Mouse (Mus musculus): ENCODE results near the gene Gm44503. TPM values are rescaled to one million over a fixed set of nuclear protein-coding genes. Genes with fewer than 3 reads are reported as not detected.

Gm44503 gene
- total RNA-seq, 2 experiments from 2014 or later = not detected

DNA sequence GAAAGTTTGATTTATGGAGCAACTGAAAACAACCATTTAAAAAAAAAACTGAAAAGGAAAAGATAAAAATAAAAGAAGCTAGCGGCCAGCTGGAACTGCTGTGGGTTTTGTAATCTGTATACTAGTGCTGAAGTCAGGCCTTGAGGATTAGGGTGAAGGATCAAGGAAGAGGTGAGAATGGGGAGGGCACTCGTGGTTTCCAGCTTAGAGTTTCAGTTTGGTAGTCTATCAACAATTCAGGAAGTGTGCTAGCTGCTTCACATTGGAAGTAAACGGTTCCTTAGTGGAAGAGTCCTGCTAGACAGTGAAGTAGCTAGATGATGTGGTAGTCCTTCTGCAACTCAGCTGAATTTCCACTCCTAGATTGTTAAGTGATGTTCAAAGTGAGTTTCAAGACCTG is 49.7 kb downstream of the Gm44503 start:
- no peak for DNase-seq (ENCODE audit: low spot score in 2 of 2)
- no peak overlapping the region for H3K27ac ChIP-seq
- TF ChIP-seq CTCF (conservative IDR thresholded peaks at IDR 0.05) = no peak
- H3K4me3 ChIP-seq = no peak overlapping the region

DNA sequence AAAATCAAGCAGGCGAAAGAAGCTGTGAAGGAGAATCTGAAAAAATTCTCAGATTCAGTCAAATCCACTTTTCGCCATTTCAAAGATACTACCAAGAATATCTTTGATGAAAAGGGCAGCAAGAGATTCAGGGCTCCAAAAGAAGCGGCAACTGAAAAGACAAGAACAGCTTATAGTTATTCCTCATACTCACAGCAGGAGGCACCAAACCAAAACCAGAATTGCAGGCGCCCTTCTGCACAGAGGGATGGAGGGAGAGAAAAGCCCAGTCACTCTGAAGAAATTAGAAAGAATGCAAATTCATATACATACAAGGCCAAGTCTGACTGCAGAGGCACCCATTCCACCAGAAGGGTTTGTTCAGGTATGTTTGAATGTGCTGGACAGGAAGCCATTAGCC is 54.0 kb downstream of the Gm44503 start:
- Histone ChIP-seq H3K27ac (0 out of 2 replicates have a peak overlapping the region, but pooled peaks have one; percentile 39), H3K4me3 (no peak overlapping the region)
- DNase-seq (ENCODE audit: low spot score in 2 of 2) = no peak
- TF ChIP-seq CTCF (conservative IDR thresholded peaks at IDR 0.05) = peak; percentile 69

GRCm38 (mm10) chr9:73014724-73015123 is 56.1 kb downstream of the Gm44503 start:
- DNase-seq (ENCODE audit: low spot score in 2 of 2) = peak; percentile 32 to 57
- peak overlapping the region; percentile 62 for H3K27ac ChIP-seq
- no peak for TF ChIP-seq CTCF (conservative IDR thresholded peaks at IDR 0.05)
- no peak overlapping the region for H3K4me3 ChIP-seq

DNA sequence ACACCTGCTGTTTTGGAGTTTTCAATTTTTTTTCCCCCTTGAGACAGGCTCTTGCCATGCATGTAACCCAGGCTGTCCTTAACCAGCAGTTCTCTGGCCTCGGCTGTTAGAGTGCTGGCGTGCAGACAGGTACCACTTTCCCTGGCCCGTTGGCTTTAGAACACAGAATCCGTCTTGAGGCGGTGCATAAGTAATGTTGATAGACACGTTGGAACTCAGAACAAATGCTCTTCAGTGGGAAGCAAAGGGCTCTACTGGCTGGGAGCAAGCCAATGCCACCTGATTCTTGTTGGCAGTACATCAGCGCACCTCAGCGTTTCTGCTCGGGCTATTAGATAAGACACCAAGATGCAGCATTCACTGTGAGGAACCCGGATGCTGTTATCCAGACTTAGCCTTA is 61.2 kb downstream of the Gm44503 start:
- Histone ChIP-seq H3K27ac (no peak overlapping the region), H3K4me3 (no peak overlapping the region)
- no peak for DNase-seq (ENCODE audit: low spot score in 2 of 2)
- TF ChIP-seq CTCF (conservative IDR thresholded peaks at IDR 0.05) = no peak

DNA sequence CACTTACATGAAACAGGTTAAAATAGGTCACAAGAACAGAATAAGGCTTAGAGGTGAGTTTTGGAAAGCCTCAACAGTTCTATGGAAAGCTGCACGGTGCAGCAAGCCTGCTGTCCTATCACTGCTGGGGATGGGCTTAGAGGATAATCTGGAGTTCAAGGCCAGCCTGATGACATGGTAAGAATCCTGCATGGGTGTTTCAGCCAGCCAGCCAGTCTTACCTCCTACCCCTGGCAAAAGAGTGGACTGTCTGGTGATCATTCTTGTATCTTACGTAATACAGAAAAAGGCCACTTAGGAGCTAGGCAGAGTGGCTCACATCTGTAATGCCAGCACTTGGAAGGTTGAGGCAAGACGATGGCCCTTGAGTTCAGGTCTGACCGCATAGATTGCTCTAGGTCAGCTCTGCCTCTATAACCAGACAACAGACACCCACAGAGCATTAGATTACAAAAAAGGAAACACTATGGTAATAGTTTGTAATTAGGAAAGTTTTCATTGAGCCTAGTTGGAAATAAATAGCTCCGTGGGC is 62.0 kb downstream of the Gm44503 start:
- Histone ChIP-seq H3K27ac (no peak overlapping the region), H3K4me3 (no peak overlapping the region)
- no peak for TF ChIP-seq CTCF (conservative IDR thresholded peaks at IDR 0.05)
- DNase-seq (ENCODE audit: low spot score in 2 of 2) = no peak

DNA sequence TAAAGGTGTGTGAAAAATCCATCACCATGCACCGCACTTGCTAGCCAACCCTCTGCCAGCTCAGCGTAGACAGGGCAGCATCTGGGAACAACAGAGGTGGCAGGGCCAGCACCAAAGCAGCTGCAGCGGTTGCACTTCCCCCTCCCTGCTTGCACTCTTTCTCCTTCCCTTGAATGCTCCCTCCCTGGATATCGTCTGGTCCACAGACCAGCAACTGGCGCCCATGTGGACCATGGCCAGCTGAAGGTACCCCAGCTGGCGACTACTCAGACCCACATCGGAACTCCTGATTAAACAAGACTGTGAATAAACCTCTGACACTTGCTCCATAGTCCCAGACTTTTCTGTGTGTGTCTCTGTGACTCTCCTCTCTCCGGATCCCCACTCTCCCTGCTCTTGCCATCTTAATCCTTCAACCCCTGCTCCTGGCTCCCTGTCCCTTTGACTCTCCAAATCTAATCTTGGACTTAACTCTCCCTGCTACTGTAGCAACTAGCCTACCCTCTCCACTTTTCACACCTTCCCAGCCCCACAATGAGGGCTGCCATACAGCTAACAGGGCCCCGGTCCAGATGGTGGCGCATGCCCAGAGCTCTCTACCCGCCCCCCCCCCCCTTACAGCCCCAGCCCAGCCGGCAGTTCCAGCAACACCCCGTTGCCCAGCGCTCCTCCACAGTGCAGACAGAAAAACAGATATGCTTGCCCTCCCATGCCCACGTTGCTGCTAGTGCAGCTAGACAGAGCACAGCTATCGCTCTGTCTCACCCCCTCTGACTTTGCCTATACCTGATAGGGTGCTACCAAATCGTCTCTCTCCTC is 67.4 kb downstream of the Gm44503 start:
- peak overlapping the region; percentile 69 for H3K27ac ChIP-seq
- no peak for TF ChIP-seq CTCF (conservative IDR thresholded peaks at IDR 0.05)
- H3K4me3 ChIP-seq = no peak overlapping the region; the same call in 1 of the 2 replicates
- DNase-seq (ENCODE audit: low spot score in 2 of 2) = peak; percentile 8 to 45

DNA sequence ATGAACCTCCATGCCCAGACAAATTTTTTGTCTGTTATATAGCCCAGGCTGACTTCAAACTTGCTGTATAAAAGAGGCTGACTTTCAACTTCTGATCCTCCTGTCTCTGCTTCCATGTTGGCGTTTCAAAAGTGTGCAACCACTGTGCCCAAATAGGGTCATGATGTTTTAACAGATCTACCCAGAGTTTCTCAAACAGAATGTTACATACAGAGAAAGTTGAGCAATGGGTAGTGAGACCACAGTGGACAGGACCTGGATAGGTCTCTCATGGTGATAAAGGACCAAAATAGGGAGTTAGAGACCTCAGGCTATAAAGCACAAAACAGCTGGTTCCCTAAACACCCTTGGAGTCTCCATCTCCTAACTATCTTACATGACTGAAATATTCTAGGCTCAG is 71.8 kb downstream of the Gm44503 start:
- H3K27ac ChIP-seq = no peak overlapping the region
- DNase-seq (ENCODE audit: low spot score in 2 of 2) = no peak

DNA sequence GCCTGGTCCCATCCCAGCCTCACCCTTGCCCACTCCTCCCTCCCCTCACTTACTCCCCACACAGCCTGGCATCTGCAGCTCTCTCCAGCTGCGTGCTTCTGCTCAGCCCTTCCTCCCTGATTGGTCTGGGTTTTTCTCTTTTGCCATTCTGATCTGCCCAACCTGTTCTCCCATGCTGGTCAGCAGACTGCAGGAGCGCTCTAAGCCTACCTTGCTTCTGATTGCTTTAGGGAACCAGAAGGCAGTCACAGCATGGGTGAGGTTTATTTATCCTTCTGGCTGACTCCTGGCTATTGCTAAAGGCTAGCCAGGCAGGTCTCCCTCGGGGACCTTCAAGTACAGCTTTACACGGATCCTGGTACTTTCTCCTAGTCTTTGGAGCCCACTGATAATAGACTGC is 72.8 kb downstream of the Gm44503 start:
- DNase-seq (ENCODE audit: low spot score in 2 of 2) = no peak
- H3K27ac ChIP-seq = no peak overlapping the region
- no peak overlapping the region for H3K4me3 ChIP-seq
- no peak for TF ChIP-seq CTCF (conservative IDR thresholded peaks at IDR 0.05)

More for the DNA sequence above, 71.8 kb downstream of the Gm44503 start:
- no peak for TF ChIP-seq CTCF (conservative IDR thresholded peaks at IDR 0.05)
- H3K4me3 ChIP-seq = no peak overlapping the region

GRCm38 (mm10) chr9:73033406-73033805 is 74.8 kb downstream of the Gm44503 start:
- H3K4me3 ChIP-seq = no peak overlapping the region
- peak; percentile 35 for TF ChIP-seq CTCF (conservative IDR thresholded peaks at IDR 0.05)
- no peak for DNase-seq (ENCODE audit: low spot score in 2 of 2)
- no peak overlapping the region for H3K27ac ChIP-seq

- H3K27ac ChIP-seq = peak overlapping the region; percentile 96
- H3K4me3 ChIP-seq = peak overlapping the region; percentile 73
- DNase-seq (ENCODE audit: low spot score in 2 of 2) = peak; percentile 90 to 91
- no peak for TF ChIP-seq CTCF (conservative IDR thresholded peaks at IDR 0.05)
Measured at GRCm38 (mm10) chr9:73039222-73039945, 80.7 kb downstream of the Gm44503 start.

DNA sequence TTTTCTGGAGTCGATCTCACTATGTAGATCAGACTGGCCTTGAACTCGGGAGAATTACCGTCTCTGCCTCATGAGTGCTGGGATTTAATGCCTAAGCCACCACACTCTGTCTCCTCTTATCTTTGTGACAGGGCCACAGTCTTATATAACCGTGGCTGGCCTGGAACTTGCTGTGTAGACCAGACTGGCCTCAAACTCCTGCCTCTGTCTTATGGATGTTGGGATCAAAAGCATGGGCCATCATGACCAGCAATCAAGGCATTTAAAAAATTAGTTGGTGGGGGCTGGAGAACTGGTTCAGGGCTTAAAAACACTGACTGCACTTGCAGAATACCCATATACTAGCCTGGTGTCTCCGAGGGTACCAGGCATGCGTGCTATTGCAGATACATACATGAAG is 81.4 kb downstream of the Gm44503 start, which contains the start of gene Pigb:
Gene Pigb, minus strand, starts transcription at position 299 of the 400 bp plus-strand sequence.
- H3K4me3 ChIP-seq = peak within 1 kb of the TSS; percentile 73
- DNase-seq (ENCODE audit: low spot score in 2 of 2) = no peak
- TF ChIP-seq CTCF (conservative IDR thresholded peaks at IDR 0.05) = no peak
- H3K27ac ChIP-seq = peak within 1 kb of the TSS; percentile 96

GRCm38 (mm10) chr9:73044146-73045079 is 85.8 kb downstream of the Gm44503 start, which contains the start of gene Rab27a:
Gene Rab27a, plus strand, starts transcription at chr9:73044854.
- DNase-seq (ENCODE audit: low spot score in 2 of 2) = peak; percentile 72 to 86
- TF ChIP-seq CTCF (conservative IDR thresholded peaks at IDR 0.05) = peak; percentile 95
- peak within 1 kb of the TSS; percentile 66 for H3K4me3 ChIP-seq
- H3K27ac ChIP-seq = peak within 1 kb of the TSS; percentile 85

Measured in layer of hippocampus, adult 2 months (tissue).